Mouse (Mus musculus) left cerebral cortex, adult 11 months (tissue): ENCODE results near the gene Nat9.

Source experiments
- DNase-seq: peaks from one replicate; pipeline ENCODE4 v3.0.0; 2022; ENCODE audit warnings: low spot score

The Nat9 gene

DNA sequence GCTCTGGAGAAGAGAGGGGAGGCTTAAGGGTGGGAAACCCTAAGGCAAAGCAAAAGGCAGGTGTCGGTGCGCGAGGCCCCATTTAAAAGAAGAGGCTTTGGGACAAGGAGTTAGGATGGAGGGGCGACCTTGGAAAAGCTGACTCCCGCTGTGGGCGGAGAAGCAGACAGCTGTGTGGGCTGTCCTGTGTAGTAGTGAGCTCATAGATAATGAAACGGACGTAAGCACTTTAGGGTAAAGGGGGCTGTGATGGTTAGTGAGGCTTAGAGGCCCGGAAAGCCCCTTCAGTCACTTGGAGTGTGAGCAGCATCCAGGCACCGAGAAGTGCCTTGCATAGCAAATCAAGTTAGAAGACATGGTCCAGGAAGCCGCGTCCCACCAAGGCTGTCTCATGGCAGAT, at the start of gene Nat9:
TSS of gene Nat9 (minus strand) at position 167 of the 400 bp plus-strand sequence.
- no peak for DNase-seq

GRCm38 (mm10) chr11:115236570-115236969, 48.9 kb upstream of the Nat9 start:
- no peak for DNase-seq

DNA sequence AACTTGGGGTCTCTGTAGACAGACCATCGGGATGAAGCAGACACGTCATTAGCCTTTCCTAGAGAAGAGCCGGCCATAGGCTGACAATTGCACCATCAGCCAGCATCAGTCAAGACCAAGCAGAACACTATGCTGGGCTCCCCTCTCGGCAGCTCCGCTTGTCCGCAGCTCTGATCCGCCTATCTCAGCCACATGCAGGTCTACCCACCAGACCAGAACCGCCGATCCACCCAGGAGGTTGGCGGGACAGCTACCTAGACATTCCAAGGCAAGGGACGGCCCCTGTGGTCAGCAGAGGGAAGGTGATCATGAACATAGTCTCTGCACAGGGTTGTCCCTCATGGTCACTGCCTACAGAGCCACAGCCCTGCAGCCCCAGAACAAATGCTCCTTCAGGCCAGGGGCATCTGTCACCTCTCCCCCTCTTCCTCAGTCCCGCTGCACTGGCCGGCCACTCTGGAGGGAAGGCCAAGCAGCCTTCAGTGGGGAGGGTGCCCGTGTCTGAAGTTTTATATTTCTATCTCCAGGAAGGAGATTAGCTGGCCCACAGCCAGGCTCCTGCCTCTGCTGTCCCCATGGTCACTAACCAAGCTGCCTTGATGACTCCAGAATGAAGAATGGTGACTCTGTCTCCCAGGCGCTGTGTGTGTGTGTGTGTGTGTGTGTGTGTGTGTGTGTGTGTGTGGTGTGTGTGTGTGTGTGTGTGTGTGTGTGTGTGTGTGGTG, 46.8 kb upstream of the Nat9 start:
- DNase-seq = no peak

DNA sequence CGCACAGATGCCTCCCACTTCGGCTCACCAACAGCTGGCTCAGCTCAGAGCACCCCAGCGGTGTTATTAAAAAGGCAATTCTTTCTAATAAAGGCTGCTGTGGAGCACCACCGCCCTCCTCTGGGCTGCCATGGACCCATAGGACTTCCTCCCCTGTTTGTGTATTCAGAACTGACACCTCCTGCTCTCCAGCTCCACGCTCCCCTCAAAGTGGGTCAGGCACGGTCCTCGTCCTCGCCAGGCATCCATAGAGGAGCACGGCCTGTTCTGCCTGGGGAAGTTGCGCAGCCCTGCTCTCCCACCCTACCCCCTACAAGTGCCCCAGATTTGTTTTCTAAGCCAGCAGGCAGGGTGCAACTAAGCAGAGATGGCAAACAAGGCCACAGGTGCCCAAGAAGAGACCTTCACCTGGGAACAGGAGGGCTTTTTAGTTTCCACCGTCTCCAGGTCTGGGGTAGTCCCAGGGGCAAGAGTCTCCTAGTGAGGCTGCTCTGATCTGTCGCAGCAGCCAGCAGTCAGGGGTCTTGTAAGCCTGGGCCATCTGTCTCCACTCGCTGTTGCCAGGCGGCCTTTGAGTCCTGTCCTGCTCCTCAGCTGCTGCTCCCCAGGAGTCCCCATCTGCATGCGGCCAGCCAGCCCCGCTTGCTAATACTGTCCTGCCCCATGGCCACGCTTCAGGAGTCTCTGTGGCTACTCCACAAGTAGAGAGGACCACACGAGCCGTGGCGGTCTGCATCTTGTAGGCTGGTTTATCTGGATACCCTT, 46.0 kb upstream of the Nat9 start:
- peak; percentile 37 for DNase-seq

GRCm38 (mm10) chr11:115232889-115233288, 45.2 kb upstream of the Nat9 start:
- no peak for DNase-seq

- DNase-seq = no peak
These were observed 44.3 kb upstream of the Nat9 start for GRCm38 (mm10) chr11:115231924-115232323.

DNA sequence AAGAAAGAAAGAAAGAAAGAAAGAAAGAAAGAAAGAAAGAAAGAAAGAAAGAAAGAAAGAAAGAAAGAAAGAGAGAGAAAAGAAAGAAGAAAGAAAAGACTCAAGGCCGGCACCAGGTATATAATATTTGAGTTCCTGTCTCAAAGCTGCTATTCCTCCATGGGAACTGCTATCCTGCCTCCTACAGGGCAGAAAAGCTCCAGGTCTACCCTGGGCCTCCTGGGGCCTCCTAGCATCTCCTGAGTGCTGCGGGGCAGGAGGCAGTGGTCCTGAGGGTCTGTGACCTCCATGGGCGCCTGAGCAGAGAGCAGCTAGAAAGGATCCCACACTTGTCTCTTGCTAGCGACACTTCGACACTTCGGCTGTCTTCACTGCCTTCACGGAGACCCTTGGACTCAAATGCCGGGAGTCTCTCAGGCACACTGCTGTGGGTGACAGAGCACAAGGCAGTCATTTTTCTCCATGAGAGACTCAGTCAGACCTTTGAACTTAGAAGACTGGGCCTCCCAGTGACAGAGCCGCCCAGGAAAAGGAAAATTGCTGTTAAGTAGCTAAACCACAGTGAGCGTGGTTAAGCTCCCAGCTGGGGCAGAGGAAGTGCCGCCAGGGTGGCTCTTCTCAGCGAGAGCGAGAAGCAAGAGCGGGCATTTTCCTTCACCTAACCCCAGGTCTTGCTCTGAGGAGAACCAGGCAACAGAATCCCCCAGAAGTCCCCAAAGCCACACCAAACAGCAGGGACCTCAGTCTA, 43.7 kb upstream of the Nat9 start:
- DNase-seq = no peak

DNA sequence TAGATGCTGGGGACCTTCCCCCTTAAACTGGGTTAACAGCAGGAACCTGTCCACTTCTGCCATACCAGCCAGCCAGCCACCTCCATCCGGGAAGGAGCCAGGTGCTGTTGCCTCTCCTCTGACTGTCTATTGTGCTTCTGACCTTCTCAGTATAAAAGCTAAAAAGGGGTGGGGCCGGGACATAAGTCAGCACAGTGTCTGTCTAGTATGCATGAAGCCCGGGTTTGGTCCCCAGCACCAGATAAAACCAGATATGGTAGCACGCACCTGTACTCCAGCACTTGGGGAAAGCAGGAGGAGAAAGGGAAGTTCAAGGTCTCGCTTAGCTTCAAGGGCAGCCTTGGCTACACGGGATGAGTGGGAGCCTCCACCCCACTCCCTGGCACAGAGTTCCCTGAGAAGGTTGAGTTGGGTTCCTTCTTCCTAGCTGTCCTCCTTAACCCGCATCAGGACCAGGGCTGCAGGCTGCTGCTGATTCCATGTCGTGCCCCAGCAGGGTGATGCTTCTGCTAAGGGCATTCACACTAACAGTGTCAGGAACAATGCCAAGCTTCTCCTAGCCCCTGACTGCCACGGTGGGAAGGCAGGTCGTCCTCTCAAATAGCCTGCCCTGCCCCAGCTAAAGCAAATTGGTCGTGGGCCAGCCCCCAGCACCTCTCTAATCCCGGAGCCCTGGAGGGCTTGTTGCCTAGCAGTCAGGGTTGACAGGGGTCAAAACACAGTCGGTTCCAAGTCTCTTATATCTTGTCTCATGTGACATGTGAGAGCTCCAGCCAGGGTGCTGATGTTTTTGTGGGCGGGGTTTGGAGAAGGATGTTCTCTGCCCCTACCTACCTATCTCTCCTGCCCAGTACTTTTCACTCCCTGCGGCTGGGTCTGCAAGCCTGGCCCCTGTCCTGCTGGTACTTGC, 41.6 kb upstream of the Nat9 start:
- no peak for DNase-seq

GRCm38 (mm10) chr11:115228430-115228829, 40.8 kb upstream of the Nat9 start:
- no peak for DNase-seq

DNA sequence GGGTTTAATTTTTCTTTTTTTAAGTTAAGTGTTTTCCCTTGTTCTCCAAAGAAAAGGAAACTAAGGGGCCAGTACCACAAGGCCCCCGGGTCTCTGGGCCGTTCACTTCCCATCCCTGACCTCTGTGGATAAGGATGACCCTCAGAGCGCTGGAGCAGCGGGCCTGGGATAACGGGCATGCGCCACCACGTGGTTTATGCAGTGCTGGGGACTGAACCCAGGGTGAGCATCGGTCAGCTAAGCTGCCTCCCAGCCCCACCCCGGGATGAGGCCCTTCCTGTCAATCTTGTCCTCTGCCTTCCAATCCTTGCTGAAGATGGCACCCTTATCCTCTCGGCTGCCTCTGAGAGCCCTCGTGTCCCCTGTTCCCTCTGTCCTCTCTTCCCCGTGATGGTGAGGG, 40.0 kb upstream of the Nat9 start:
- DNase-seq = no peak

DNA sequence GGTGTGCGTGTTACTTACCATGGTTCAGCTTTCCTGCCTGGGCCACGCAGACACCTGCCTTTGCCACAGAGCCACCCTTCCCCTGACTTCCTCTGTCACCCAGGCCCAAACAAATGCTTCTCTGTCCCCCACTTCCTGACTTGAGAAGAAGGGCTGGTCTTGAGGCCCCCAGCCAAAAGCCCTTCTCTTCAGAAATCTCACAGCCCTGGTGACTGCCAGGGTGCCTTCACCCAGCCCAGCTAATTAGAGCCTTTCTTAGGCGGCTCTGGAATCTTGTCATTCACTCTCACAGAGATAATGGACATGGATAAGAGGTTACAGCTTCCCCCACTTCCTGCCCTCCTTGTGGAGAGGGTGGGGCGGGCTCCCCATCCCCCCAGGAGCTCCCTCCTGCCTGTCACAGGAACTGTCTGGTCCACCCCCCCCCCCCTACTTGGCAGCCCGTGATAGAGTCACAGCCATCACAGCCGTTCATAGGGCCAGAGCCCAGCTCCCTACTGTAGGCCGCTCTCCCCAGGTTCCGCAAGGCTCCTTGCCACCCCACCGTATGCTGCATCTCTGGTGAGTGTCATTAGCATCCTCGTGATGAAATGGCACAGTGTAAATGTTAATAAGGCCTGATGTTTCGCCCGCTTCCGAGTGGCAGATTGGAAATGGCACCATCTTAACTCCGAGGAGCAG, 39.3 kb upstream of the Nat9 start:
- DNase-seq = no peak

DNA sequence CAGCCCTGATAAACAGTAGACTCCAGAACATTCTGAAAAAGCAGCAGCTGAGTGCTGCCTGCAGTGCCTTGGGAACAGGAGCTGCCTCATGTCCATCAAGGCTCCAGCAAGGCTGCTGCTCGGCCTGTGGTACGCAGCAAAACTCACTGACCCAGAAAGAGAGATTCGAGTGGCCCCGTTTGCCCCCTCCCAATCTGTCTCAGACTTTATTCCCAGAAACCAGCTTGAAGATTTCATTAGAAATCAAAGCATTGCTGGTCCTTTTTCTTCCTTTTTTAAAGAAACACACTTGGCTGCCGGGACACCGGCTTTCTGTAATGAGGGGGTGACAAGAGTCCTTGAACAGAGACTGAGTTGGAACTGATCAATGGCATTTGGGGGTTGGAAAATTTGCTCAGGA, 37.6 kb upstream of the Nat9 start:
- no peak for DNase-seq

DNA sequence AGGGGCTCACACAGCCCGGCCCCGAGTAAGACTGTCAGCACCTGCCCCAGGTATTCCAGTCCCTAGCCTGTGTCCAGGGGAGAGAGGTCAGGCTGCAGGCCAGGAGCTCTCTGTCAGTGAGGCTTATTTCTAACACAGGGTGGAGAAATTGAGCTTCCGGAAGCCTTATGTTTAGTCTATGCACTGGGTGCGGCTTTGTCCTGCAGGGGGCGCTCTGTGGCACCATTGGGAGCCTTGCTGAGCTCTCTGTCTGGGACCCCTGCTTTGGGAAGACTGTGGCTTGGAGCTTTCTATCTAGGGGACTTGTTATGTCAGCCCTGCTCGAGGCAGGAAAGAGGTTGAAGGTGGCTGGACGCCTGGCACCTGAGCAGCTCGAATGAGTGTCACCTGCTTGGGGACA, 37.2 kb upstream of the Nat9 start:
- DNase-seq = no peak

DNA sequence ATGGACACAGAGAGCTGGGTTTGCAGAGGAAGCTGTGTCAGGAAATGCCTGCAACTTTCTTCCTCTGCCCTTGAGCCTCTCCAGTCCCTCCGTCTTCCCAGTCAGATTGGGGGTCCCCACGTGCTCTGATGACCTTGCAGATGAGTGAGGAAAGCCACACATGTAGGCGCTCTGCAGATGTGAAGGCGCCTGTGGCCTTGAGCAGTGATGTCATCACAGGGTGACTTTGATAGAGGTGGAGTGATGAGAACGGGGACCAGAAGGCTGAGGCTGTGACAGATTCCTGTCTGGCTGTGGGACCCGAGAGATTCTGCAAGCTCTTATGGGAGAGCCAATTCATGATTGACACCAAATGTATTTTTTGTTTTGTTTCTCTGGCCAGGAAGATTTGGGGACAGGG, 36.2 kb upstream of the Nat9 start:
- DNase-seq = no peak

- DNase-seq = no peak
These were observed 35.8 kb upstream of the Nat9 start for GRCm38 (mm10) chr11:115223451-115223850.

DNA sequence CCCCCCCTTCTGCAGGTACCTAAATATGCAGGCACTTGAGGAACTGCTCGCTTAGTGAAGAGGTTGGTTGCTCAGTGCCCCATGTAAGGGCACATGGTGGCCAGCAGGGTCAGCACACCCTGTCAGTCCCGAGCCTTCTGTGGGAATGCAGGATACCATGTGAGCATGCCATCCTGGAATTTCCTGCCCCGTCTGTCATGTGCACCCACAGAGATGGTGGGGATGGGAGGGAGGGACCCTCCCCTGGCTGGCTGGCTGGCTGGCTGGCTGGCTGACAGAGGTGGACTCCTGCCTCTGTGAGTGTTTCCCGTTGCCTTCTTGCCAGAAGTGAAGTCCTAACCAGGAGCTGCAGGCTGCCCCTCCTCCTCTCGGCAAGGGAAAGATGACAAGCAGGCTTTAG, 34.9 kb upstream of the Nat9 start:
- DNase-seq = no peak

GRCm38 (mm10) chr11:115222077-115222476, 34.4 kb upstream of the Nat9 start:
- no peak for DNase-seq

GRCm38 (mm10) chr11:115219685-115220084, 32.0 kb upstream of the Nat9 start:
- no peak for DNase-seq

- no peak for DNase-seq
These were observed 31.6 kb upstream of the Nat9 start for GRCm38 (mm10) chr11:115219263-115219662.

DNA sequence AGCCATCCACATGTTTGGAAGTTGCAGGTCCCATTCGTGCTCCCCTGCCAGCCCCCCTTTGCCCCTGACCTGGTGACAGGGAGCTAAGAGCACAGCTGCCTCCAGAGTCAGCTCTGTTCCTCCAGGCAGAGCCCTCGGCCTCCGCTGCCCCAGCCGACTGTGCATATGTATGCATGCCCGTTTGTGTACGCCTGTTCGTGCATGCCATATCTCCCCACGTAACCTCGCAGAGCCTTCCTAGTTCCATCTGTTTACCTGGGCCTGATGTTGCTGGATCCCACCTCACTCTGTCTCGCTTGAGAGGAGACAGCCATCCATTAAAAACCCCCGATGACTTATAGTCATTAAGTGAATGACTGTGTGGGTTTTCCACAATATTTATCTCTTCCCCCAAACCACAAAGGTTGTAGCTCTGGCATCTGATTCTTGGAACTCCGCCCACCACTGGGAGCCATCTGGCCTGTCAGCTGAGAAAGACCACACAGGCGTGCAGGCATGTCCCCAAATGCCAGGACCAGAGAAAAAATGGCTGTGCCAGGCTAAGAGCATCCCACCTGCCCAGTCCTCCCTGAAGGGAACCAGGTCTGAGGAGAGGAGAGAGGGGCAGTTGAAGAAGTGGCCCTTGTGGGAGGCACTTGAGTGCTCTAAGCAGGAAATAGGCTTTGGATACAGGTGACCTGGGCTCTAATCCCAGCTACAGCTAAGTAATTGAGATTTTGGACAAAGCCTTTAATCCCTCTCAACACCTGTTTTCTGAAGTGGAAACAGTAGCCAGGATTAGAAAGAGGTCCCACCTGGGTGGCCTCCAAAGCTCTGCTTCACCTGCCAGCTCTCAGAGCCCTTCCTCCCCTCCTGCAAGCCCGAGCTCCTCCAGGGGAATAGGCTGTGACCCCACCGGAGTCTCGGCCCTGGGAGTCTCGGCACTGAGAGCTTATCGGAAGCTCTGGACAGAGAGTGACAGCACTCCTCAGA, 30.1 kb upstream of the Nat9 start:
- no peak for DNase-seq
